Mouse (Mus musculus) ovary, postnatal 14 days (tissue): ENCODE results near the gene Ephx1.
"Not testable (repeated sequence)": the region's sequence is repeated elsewhere in the genome, so short reads cannot be mapped to it uniquely, and the experiment has no call there.

Experiments
- DNase-seq: peaks from one replicate; pipeline ENCODE4 v3.0.0; 2022; ENCODE audit warnings: low spot score

The Ephx1 gene

GRCm38 (mm10) chr1:181020756-181021487 is at the start of gene Ephx1:
TSS of gene Ephx1 (minus strand) at chr1:181020904.
- DNase-seq, result no peak

- DNase-seq, result no peak
These were observed 49.0 kb upstream of the Ephx1 start for GRCm38 (mm10) chr1:181069671-181070070.

DNA sequence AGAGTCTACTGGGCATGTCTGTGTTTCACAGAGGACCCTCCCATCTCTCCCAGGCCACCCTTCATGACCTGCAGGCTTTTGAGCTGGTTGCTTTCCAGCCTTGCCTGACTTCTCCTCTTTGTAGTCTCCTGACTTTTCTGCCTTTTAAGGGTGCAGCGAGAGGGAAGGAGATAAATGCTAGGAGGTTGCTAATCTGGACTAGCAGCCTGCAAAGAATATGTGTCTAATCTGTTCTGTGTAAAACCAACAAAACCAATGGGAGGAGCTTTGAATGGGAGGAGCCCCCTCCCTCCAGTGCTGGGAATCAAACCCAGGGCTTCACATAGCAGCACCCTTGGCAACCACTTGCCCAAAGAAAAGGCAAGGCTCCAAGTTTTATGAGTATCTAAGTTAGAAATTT is 47.6 kb upstream of the Ephx1 start:
- no peak for DNase-seq

- DNase-seq, result no peak
These were observed 43.9 kb upstream of the Ephx1 start for GRCm38 (mm10) chr1:181064648-181065047.

DNA sequence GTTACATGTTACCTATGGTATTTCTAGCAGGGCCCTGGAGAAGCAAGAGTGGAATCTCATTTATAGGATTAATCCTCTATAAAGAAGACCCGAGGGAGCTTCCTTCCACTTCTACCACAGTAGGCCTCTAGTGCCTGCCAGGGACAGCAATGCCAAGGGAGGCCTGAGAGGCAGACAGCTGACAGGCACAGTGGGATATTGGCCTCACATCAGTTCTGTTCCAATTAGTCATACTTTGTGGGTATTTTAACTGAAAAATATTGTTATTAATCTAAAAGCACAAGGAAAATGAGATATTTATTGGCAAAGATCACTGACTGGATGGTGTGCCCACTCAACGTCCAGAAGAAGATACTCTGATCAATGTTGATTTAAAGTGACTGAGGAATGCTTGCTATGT is 43.3 kb upstream of the Ephx1 start:
- no peak for DNase-seq

DNA sequence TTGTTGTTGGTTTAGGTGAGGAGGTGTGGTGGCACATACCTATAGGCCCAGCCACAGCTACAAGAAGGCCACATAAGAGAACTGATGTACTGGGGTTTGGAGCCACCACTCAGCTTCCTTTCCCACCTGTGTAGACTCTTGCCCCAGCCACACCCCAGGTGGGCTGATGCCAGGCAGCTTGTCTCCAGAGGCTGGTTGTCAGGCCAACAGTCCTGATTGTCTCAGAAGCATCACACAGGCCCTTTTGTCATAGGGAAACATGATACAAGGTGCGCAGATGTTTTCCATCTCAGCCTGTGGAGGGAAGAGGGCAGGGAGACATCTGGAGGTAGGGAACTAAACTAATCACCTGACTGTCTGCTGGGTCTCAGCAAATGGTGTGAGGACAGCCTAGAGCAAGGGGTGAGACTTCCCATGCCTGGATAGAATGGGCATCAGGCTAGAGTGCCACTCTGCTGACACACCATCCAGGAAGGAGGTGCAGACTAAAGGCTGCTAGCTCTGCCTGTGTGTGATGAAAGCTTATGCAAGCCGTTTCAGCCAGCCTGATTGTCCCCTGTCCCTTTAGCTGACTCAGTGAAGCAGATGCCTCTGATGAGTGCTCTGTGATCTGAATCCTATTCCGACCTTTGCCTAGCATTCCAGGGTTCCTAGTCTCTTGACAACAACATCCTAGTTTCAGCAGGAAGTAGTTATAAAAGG is 41.2 kb upstream of the Ephx1 start:
- no peak for DNase-seq

DNA sequence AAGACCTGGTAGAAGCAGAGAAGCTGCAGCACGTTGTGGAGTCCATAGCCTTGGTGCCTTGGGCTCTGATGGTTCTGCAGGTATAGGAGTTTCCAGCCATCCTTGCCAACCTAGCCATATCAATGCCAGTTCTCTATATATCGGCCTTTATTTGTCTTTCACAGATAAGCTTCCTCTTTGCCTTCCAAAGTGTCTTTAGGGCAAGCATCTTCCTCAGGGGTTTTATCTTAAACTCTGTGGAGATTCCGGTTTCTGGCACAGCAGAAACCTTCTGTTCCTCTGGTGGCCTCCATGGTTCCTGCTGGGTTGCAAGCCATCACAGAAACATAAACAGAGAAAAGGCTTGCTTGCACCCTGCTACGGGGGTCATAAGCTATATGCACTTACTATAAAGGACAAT is 32.2 kb upstream of the Ephx1 start:
- DNase-seq, result no peak

- no peak for DNase-seq
These were observed 30.2 kb upstream of the Ephx1 start, which contains the start of gene 9130409I23Rik for GRCm38 (mm10) chr1:181050937-181051336. TSS of gene 9130409I23Rik (plus strand) at chr1:181051237.

DNA sequence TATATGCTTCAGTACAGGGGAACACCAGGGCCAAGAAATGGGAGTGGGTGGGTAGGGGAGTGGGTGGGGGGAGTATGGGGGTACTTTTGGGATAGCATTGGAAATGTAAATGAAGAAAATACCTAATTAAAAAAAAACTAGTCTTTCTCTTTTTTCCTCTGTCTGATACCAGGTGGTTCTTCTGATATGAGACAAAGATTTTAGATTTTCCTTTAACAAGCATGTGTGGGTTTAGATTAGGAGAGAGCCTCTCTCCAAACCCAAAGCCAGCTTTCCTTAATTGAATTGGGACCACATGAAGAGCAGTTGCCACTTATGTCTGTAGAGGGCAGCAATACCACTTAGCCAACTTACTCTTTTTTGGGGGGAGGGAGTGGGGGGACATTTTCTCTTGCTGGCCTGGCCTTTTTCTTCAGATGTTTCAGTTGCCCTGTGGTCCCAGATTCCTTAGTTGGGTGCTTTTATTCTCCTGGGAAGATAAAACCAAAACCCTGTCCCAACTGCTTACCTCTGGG is 28.7 kb upstream of the Ephx1 start:
- no peak for DNase-seq

DNA sequence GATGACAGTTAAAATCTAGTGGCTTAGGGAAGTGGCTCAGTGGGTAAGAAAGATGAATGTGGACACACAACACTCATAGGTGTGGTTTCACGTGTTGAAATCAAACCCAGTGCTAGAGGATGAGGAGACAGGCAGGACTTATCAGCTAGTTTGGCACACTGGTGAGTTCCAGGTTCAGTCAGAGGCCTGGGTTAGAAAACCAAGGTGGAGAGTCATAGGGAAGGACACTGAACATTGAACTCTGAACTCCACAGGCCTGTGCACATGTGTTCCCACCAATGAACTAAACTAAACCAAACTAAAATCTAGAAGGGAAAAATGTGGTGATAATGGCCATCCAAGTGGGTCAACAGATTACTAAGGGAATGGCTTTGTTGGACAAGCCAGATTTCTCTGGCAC is 26.8 kb upstream of the Ephx1 start:
- DNase-seq, result no peak

GRCm38 (mm10) chr1:181039652-181040051 is 18.9 kb upstream of the Ephx1 start:
- DNase-seq, result no peak

- no peak for DNase-seq
These were observed 16.9 kb upstream of the Ephx1 start for GRCm38 (mm10) chr1:181037623-181038022.

GRCm38 (mm10) chr1:181035015-181035778 is 14.5 kb upstream of the Ephx1 start:
- DNase-seq, result not testable (repeated sequence)

GRCm38 (mm10) chr1:181022265-181022664 is 1.6 kb upstream of the Ephx1 start:
- DNase-seq, result peak; percentile 63

DNA sequence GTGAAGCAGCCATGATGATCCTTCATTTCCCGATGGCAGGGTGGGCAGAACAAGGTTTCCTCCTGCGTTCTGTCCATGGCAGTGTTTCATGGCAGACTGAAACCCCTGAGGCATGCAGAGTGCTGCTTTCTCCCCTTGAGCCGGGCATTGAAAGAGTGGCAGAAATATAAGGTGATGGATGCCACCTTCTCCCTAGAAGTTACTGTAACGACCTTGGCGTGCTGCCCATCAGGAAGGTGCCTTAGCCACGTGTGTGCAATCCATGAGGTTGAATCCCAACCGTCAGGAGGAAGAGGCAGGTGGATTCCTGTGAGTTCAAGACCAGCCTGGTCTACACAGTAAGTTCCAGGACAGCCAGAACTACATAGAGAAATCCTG is 773 bp upstream of the Ephx1 start:
- no peak for DNase-seq

DNA sequence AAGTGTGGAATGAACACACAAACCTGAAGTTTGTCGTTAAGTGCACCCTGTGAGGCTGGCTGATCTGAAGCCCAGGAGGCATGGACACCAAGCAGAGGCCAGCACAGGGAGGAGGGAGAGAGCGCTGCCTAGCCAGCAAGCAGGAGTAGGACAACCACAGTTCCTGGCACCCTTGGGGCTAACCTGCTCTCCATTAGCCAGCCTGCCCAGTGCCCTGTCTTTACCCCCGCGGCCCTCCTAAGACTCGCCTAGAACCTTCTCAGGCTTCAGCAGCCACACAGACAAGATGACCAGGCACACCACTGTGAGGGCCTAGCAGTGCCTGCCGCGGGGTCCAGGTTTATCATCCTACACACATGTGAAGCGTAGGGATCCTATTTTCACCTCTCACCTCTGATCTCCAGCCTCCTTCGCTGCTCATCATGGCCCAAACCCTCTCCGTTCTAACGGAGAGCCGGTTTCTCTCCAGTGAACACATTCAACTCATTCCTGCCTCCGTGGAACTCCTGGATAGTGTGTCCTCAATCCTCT is 2.7 kb downstream of the Ephx1 start:
- no peak for DNase-seq

- DNase-seq, result peak; percentile 78
These were observed 3.4 kb downstream of the Ephx1 start for GRCm38 (mm10) chr1:181017212-181017711.

GRCm38 (mm10) chr1:181016532-181017131 is 4.1 kb downstream of the Ephx1 start:
- DNase-seq, result peak; percentile 33

DNA sequence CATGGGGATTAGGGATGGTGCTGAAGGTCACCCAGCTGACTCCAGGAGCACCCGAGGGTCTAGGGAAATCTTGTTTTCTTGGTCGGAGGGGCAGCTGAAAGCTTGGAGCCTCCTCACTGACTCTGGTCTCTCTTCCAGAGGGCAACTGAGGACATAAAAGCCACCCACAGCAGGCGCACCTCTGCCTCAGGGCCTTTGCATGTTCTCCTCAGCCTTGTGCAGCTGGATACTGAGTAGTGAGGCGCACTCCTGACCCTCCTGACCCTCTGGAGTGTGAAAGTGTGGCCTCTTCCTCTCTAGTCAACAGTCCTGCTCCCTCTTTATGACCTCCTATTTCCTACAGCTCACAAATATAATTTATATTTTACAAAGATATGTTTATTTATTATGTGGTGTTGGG is 4.7 kb downstream of the Ephx1 start:
- DNase-seq, result no peak

DNA sequence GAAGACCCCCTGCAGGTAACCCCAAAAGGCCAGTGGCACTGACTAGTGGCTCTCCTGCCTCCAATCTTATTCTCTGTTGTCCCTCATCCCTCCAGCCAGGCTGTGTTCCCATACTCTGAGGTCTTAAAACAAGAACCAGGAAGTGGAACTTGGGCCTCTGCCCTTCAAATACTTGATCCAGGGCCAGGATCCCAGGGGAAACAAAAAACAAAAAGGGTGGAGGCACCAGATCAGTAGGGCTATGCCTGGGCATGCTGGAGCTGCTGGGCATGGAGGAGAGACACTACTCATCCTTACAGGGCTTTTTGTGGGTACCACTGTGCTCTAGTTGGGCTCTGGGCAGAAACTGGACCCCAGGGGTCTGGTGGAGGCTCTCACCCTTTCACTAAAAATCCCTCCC is 5.1 kb downstream of the Ephx1 start:
- peak; percentile 74 for DNase-seq

- peak; percentile 64 for DNase-seq
These were observed 5.8 kb downstream of the Ephx1 start for GRCm38 (mm10) chr1:181014731-181015500.
